Mouse (Mus musculus): ENCODE measurements around the gene Kidins220.

DNA sequence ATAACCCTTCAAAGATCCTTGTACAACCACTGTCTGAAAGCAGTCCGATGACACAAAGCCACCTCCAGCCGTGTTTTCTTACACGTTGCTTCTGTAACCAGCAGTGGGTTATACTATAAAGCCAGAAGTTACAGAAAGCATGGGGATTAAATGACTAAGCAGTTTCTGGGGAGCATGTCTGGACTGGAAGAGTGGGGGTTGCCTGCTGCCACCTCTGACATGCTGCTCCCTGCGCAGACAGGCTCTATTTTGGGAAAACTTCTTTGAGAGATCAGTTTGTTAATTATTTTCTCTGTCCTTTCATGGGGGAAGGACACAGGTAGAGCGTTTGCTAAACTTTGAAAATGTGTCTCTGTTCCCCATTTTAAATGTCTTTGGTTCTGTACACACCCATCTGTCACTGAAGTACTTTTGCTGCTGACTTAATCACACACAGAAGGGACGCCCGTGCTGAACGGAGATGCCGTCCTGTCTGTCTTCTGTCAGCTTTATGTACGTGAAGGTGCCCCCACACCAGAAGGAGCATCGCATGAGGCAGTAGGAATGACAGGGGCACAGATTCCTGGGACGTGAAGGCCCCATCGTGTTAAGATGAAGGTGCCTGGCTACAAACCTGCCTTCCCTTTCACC, 11.2 kb upstream of the Kidins220 start:
- no peak for TF ChIP-seq CTCF (IDR thresholded peaks at IDR 0.05; ENCODE audit: insufficient read depth, low read depth, low read length)
- no peak for TF ChIP-seq POLR2A (IDR thresholded peaks at IDR 0.05; ENCODE audit: insufficient read depth, low read depth, low read length)
